Mouse (Mus musculus): ENCODE results near the gene Fam13a.

GRCm38 (mm10) chr6:58972873-58973272 lies 51.5 kb downstream of the Fam13a start:
- TF ChIP-seq CTCF (IDR thresholded peaks at IDR 0.05; ENCODE audit: low read depth, low read length) (no peak), POLR2AphosphoS5 (IDR thresholded peaks at IDR 0.05; ENCODE audit: insufficient replicate concordance, low read depth, low read length) (no peak), TAL1 (conservative IDR thresholded peaks at IDR 0.05; ENCODE audit: low read depth, low read length) (no peak), GATA1 (IDR thresholded peaks at IDR 0.05; ENCODE audit: borderline replicate concordance, low read length) (no peak)
